Mouse (Mus musculus) myocyte (in vitro differentiated cells): ENCODE results near the gene Slc7a8.

Source experiments
- CEBPB ChIP-seq: IDR thresholded peaks from 2 replicates; pipeline ENCODE4 v1.6.1; 2011; ENCODE audit warnings: mild to moderate bottlenecking, moderate library complexity; ENCODE audit not compliant: poor library complexity, insufficient read depth, severe bottlenecking
- E2F4 ChIP-seq: IDR thresholded peaks from one replicate; pipeline ENCODE4 v1.6.1; 2011; ENCODE audit warnings: mild to moderate bottlenecking, control low read depth, moderate library complexity; ENCODE audit not compliant: insufficient read depth
- MAX ChIP-seq: IDR thresholded peaks from one replicate; pipeline ENCODE4 v1.6.1; 2011; ENCODE audit warnings: low read depth, mild to moderate bottlenecking, control low read depth
- MYOD1 ChIP-seq, 3 experiments: IDR thresholded peaks; one replicate each; pipeline ENCODE4 v1.6.1; 2011; ENCODE audit warnings: control low read depth in 2 of 3, low read depth in 2 of 3, mild to moderate bottlenecking in 2 of 3, moderate library complexity in 1 of 3; ENCODE audit not compliant: insufficient read length in 2 of 3, control insufficient read depth in 1 of 3
- MYOG ChIP-seq, 3 experiments: IDR thresholded peaks; one replicate each; pipeline ENCODE4 v1.6.1; 2011; ENCODE audit warnings: control low read depth in 2 of 3, low read depth in 2 of 3, mild to moderate bottlenecking in 2 of 3; ENCODE audit not compliant: insufficient read length in 2 of 3, control insufficient read depth in 1 of 3, insufficient read depth in 1 of 3
- POLR2A ChIP-seq: IDR thresholded peaks from one replicate; pipeline ENCODE4 v1.6.1; 2011; ENCODE audit warnings: low read depth, mild to moderate bottlenecking, control low read depth, moderate library complexity; ENCODE audit not compliant: insufficient read length
- POLR2AphosphoS2 ChIP-seq: IDR thresholded peaks from one replicate; pipeline ENCODE4 v1.6.1; 2011; ENCODE audit warnings: low read depth, control low read depth; ENCODE audit not compliant: insufficient read length
- TCF12 ChIP-seq: IDR thresholded peaks from one replicate; pipeline ENCODE4 v1.6.1; 2011; ENCODE audit warnings: mild to moderate bottlenecking, control low read depth; ENCODE audit not compliant: poor library complexity, insufficient read depth, severe bottlenecking
- USF1 ChIP-seq: IDR thresholded peaks from one replicate; pipeline ENCODE4 v1.6.1; 2011; ENCODE audit warnings: low read depth, mild to moderate bottlenecking, control low read depth, moderate library complexity

GRCm38 (mm10) chr14:54714121-54714520 lies 67.6 kb downstream of the Slc7a8 start:
- TF ChIP-seq POLR2A (no peak), CEBPB (no peak), MYOG (IDR thresholded peaks at IDR 0.05; ENCODE audit: control insufficient read depth in 1 of 3, insufficient read depth in 1 of 3, insufficient read length in 2 of 3, low read depth in 2 of 3) (no peak), E2F4 (no peak), MAX (no peak), POLR2AphosphoS2 (no peak), TCF12 (no peak), USF1 (no peak), MYOD1 (IDR thresholded peaks at IDR 0.05; ENCODE audit: control insufficient read depth in 1 of 3, insufficient read length in 2 of 3, low read depth in 2 of 3) (no peak)
